Mouse (Mus musculus) liver, embryonic 16.5 days (tissue): ENCODE measurements at regions not wholly inside any gene's neighbourhood (a gene's known extent, or its start where the extent isn't known, plus 50 kb on each side); places are given as distances from the start of the nearest gene placed in this dataset.
"Not testable (repeated sequence)": the region's sequence is repeated elsewhere in the genome, so short reads cannot be mapped to it uniquely, and the experiment has no call there.

Experiments used
- ATAC-seq: fragments of 200-750 bp; cut with Nextera tagmentation; 2 replicates; pipeline ENCODE4 v1.8.0; 2017; ENCODE audit warnings: low read depth, mild to moderate bottlenecking, moderate number of reproducible peaks, moderate library complexity
- H3K27ac ChIP-seq: fragments of 300-500 bp; sonication (generic); 2 replicates; pipeline ENCODE4 v1.5.1; 2014; ENCODE audit warnings: mild to moderate bottlenecking, low read length
- H3K27me3 ChIP-seq: fragments of 300-500 bp; sonication (generic); 2 replicates; pipeline ENCODE4 v1.6.1; 2014; ENCODE audit warnings: low read depth, low read length, mixed read lengths; ENCODE audit not compliant: control insufficient read depth, insufficient read depth
- H3K36me3 ChIP-seq: fragments of 300-500 bp; sonication (generic); 2 replicates; pipeline ENCODE4 v1.6.1; 2014; ENCODE audit warnings: mild to moderate bottlenecking; ENCODE audit not compliant: control insufficient read depth, insufficient read depth
- H3K4me1 ChIP-seq: fragments of 300-500 bp; sonication (generic); 2 replicates; pipeline ENCODE4 v1.6.1; 2014; ENCODE audit warnings: low read depth, low read length, mixed read lengths; ENCODE audit not compliant: control insufficient read depth
- H3K4me2 ChIP-seq: fragments of 300-500 bp; sonication (generic); 2 replicates; pipeline ENCODE4 v1.6.1; 2014; ENCODE audit warnings: low read depth, low read length, mixed read lengths
- H3K4me3 ChIP-seq: fragments of 300-500 bp; sonication (generic); 2 replicates; pipeline ENCODE4 v1.5.1; 2014; ENCODE audit warnings: low read depth, mild to moderate bottlenecking, low read length
- H3K9ac ChIP-seq: fragments of 300-500 bp; sonication (generic); 2 replicates; pipeline ENCODE4 v1.6.1; 2014; ENCODE audit warnings: low read depth, low read length
- H3K9me3 ChIP-seq: fragments of 300-500 bp; sonication (generic); replicated peaks from 2 replicates; pipeline ENCODE4 v1.6.1; 2016; ENCODE audit warnings: low read length; ENCODE audit not compliant: control insufficient read depth
- WGBS: fragments of 180-500 bp; shearing (Covaris S2); extraction: QIAGEN DNeasy Blood & Tissue Kit; methylation state at CpG from one replicate; pipeline ENCODE4 v1.1.7; 2014; ENCODE audit not compliant: insufficient replicate concordance; 5-methylcytosine and 5-hydroxymethylcytosine counted together

DNA sequence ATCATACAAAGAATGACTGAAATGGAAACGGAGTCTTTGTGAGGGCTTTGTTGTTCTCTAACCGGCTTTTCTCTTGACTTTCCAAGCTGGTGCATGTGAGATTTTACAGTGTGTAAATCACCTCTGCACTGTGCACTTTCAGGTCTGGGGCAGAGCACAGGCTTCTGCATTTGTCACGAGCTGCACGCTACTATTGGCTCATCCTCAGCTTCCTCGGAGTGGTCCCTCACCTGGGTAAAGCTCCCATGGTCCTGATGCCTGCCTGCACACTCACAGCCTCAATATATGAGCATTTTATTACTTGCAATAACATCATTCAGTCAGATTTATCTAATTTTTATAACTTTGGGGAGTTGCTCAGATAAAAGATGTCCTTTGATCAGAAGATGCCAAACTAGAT, 109.8 kb upstream of the Nrip1 start:
- Histone ChIP-seq H3K27me3 (no peaks in the 10 kb centered on the region), H3K9ac (no peak overlapping the region), H3K4me1 (no peaks in the 10 kb centered on the region), H3K27ac (no peak overlapping the region), H3K4me3 (no peak overlapping the region), H3K36me3 (no peaks in the 10 kb centered on the region), H3K4me2 (no peak overlapping the region), H3K9me3 (no peaks in the 10 kb centered on the region)
- 70% methylated on average over 5 of the region's 5 CpGs for WGBS
- ATAC-seq, result no peak

DNA sequence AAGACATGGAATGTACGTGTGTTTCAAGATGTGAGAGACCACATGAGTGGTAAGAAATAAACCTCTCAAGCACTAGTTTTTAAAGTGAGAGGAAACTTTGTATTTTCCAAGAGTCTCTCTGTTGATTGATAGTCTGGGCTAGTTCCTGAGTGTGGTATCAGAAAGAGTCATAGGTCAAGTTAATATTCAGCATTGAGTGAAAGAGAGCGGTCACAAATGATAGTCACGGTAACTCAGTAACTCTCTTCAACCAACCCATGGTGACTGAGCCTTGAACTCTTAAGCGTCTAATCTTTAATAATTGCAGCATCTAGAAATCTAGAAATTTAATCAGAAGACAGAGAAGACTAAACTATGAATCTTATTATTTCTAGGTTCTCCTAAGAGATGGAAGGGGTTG, 108.3 kb upstream of the Nrip1 start:
- ATAC-seq, result no peak
- H3K27ac ChIP-seq, result no peak overlapping the region
- no peaks in the 10 kb centered on the region for H3K27me3 ChIP-seq
- H3K36me3 ChIP-seq, result no peaks in the 10 kb centered on the region
- no peak overlapping the region for H3K4me3 ChIP-seq
- H3K9me3 ChIP-seq, result no peaks in the 10 kb centered on the region
- H3K4me1 ChIP-seq, result no peaks in the 10 kb centered on the region
- no peak overlapping the region for H3K4me2 ChIP-seq
- 72% methylated on average over 4 of the region's 4 CpGs for WGBS
- no peak overlapping the region for H3K9ac ChIP-seq

- no peaks in the 10 kb centered on the region for H3K4me1 ChIP-seq
- WGBS, result 49% methylated on average over 8 of the region's 8 CpGs
- no peak overlapping the region for H3K27ac ChIP-seq
Observed at GRCm38 (mm10) chr16:76477474-76477873, 103.8 kb upstream of the Nrip1 start.

DNA sequence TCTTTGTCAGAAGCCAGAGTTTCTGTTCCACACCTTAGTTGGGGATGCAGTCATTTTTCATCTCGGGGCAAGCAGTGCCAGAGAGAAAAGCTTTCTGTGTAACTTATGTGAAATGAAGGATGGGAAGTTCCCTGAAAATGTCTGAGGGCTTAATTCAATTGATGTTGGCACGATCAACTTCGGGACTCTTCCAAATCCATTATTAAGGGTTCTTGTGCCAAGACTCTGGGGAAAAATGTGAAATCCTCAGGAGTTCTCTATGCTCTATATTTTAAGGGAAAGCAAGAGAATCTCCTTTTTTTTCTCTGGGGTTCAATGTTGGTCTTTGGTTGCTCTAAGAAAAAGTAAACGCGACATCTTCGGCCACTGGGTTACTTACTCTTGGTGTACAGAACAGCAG, 100.9 kb upstream of the Nrip1 start:
- no peaks in the 10 kb centered on the region for H3K27me3 ChIP-seq
- H3K36me3 ChIP-seq, result no peaks in the 10 kb centered on the region
- no peak overlapping the region for H3K9ac ChIP-seq
- H3K27ac ChIP-seq, result no peak overlapping the region
- no peak overlapping the region for H3K4me3 ChIP-seq
- ATAC-seq, result no peak
- WGBS, result 79% methylated on average over 6 of the region's 6 CpGs
- no peaks in the 10 kb centered on the region for H3K4me1 ChIP-seq
- H3K9me3 ChIP-seq, result no peaks in the 10 kb centered on the region
- no peak overlapping the region for H3K4me2 ChIP-seq

More at GRCm38 (mm10) chr16:76477474-76477873, 103.8 kb upstream of the Nrip1 start:
- no peak for ATAC-seq
- no peaks in the 10 kb centered on the region for H3K9me3 ChIP-seq
- H3K27me3 ChIP-seq, result no peaks in the 10 kb centered on the region
- H3K9ac ChIP-seq, result no peak overlapping the region
- H3K4me3 ChIP-seq, result no peak overlapping the region
- no peak overlapping the region for H3K4me2 ChIP-seq
- H3K36me3 ChIP-seq, result no peaks in the 10 kb centered on the region

DNA sequence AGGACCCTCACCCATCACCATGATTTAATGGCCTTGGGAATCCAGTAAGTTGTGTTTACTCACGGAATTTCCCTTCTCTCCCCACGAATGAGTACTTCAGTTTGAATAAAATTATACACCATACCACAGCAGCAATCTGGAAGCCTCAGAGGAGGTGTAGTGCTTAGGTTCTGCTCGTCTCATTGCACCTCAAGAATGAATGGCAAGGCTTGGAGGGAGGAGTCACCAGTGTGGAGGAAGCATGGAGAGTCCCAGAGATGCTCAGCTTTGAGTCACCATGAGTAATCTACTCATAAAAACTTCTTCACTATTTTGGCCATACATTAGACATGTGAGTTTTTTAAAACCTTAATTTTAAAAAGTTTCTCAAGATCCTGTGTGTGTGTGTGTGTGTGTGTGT, 98.8 kb upstream of the Nrip1 start:
- no peak overlapping the region for H3K9ac ChIP-seq
- no peak overlapping the region for H3K4me3 ChIP-seq
- H3K4me1 ChIP-seq, result no peaks in the 10 kb centered on the region
- H3K27ac ChIP-seq, result no peak overlapping the region
- H3K27me3 ChIP-seq, result no peaks in the 10 kb centered on the region
- 45% methylated on average over 3 of the region's 3 CpGs for WGBS
- ATAC-seq, result no peak
- no peaks in the 10 kb centered on the region for H3K36me3 ChIP-seq
- H3K9me3 ChIP-seq, result no peaks in the 10 kb centered on the region
- H3K4me2 ChIP-seq, result no peak overlapping the region

DNA sequence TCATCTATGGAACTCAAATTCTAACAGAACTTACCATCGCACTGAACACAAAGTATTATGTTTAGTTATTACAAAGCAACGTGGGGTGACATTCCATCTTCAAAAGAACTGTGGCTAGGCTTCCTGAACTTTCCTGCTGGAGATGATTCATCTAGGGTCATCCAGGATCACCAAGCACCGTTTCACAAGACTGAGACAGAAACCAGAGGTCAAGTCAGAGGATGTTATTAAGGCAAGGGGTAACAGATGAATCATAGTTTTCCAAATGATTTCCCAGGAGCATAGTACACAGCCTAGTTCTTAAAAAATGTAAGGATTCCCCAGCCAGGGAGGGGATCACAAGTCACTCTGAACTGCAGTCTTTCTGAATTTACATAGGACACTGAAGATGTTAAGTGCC, 97.5 kb upstream of the Nrip1 start:
- no peaks in the 10 kb centered on the region for H3K27me3 ChIP-seq
- no peak overlapping the region for H3K4me2 ChIP-seq
- ATAC-seq, result no peak
- H3K4me1 ChIP-seq, result no peaks in the 10 kb centered on the region
- H3K36me3 ChIP-seq, result no peaks in the 10 kb centered on the region
- H3K4me3 ChIP-seq, result no peak overlapping the region
- no peaks in the 10 kb centered on the region for H3K9me3 ChIP-seq
- no peak overlapping the region for H3K9ac ChIP-seq
- 58% methylated on average over 3 of the region's 3 CpGs for WGBS
- no peak overlapping the region for H3K27ac ChIP-seq

DNA sequence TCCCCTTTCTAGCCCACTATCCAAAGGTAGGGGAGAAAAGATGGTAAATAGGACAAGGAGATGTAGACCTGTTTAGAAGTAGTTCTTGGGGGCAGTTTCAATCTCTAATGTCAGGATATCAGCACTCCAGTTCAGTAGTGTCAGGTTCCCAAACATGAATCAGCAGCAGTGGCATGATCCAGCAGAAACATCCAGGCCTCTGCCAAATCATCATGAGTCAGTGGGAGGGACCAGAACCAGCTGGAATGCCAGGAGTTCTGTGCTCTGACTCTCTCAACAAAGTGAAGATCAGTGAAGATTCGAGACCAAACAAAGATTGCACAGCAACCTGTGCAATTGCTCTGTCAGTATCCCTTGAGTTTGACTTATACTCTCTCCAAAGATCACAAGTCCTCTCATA, 85.9 kb upstream of the Nrip1 start:
- H3K4me2 ChIP-seq, result no peak overlapping the region
- 43% methylated on average over 1 of the region's 1 CpGs for WGBS
- no peak overlapping the region for H3K27ac ChIP-seq
- no peak overlapping the region for H3K4me3 ChIP-seq
- no peaks in the 10 kb centered on the region for H3K36me3 ChIP-seq
- no peaks in the 10 kb centered on the region for H3K27me3 ChIP-seq
- ATAC-seq, result peak; percentile 46
- H3K9me3 ChIP-seq, result no peaks in the 10 kb centered on the region
- H3K4me1 ChIP-seq, result peaks cover 26% of the 10 kb centered on the region
- no peak overlapping the region for H3K9ac ChIP-seq

- 26% methylated on average over 2 of the region's 2 CpGs for WGBS
- H3K27ac ChIP-seq, result peak overlapping the region; percentile 93
- H3K4me2 ChIP-seq, result peak overlapping the region; percentile 51
- 0 out of 2 replicates have a peak overlapping the region, but pooled peaks have one; percentile 20 for H3K4me3 ChIP-seq
- H3K9me3 ChIP-seq, H3K27me3 ChIP-seq, H3K36me3 ChIP-seq: not testable (repeated sequence)
- peak; percentile 53 for ATAC-seq
- peak overlapping the region; percentile 25; the same call in 1 of the 2 replicates for H3K9ac ChIP-seq
- H3K4me1 ChIP-seq, result peaks cover 33% of the 10 kb centered on the region
Observed at GRCm38 (mm10) chr16:76456300-76456599, 82.6 kb upstream of the Nrip1 start.

- H3K9ac ChIP-seq, result peak overlapping the region; percentile 25; the same call in 1 of the 2 replicates
- WGBS, result 27% methylated on average over 9 of the region's 9 CpGs
- H3K36me3 ChIP-seq, result no peaks in the 10 kb centered on the region
- peak overlapping the region; percentile 20; the same call in 1 of the 2 replicates for H3K4me3 ChIP-seq
- H3K27ac ChIP-seq, result peak overlapping the region; percentile 93
- H3K4me1 ChIP-seq, result peaks cover 33% of the 10 kb centered on the region
- peak overlapping the region; percentile 51 for H3K4me2 ChIP-seq
- peak; percentile 91 for ATAC-seq
- H3K27me3 ChIP-seq, result no peaks in the 10 kb centered on the region
- no peaks in the 10 kb centered on the region for H3K9me3 ChIP-seq
Observed at GRCm38 (mm10) chr16:76455499-76456299, 82.1 kb upstream of the Nrip1 start.
